Mouse (Mus musculus): ENCODE data around the gene Paxip1. TPM values are rescaled to one million over a fixed set of nuclear protein-coding genes. Genes with fewer than 3 reads are reported as not detected.

Paxip1 gene
- total RNA-seq (2015; ENCODE audit: low replicate concordance), result 58.7 and 91.8 TPM in 2 replicates
- total RNA-seq (2017; ENCODE audit: low replicate concordance), result 91.3 and 107 TPM in 2 replicates

- peak; percentile 89 for ATAC-seq (replicated peaks; ENCODE audit: low FRiP score, poor library complexity, severe bottlenecking)
Observed at GRCm38 (mm10) chr5:27791303-27792172, at the start of gene Paxip1. Paxip1 (minus strand) TSS chr5:27791691.

GRCm38 (mm10) chr5:27838061-27838460, 46.6 kb upstream of the Paxip1 start:
- ATAC-seq (replicated peaks; ENCODE audit: low FRiP score, poor library complexity, severe bottlenecking), result no peak

GRCm38 (mm10) chr5:27835096-27835495, 43.6 kb upstream of the Paxip1 start:
- no peak for ATAC-seq (replicated peaks; ENCODE audit: low FRiP score, poor library complexity, severe bottlenecking)

- ATAC-seq (replicated peaks; ENCODE audit: low FRiP score, poor library complexity, severe bottlenecking), result no peak
Observed at GRCm38 (mm10) chr5:27827971-27828370, 36.5 kb upstream of the Paxip1 start.

- ATAC-seq (replicated peaks; ENCODE audit: low FRiP score, poor library complexity, severe bottlenecking), result no peak
Observed at GRCm38 (mm10) chr5:27821161-27821560, 29.7 kb upstream of the Paxip1 start.

- ATAC-seq (replicated peaks; ENCODE audit: low FRiP score, poor library complexity, severe bottlenecking), result no peak
Observed at GRCm38 (mm10) chr5:27818840-27819672, 27.6 kb upstream of the Paxip1 start.

- no peak for ATAC-seq (replicated peaks; ENCODE audit: low FRiP score, poor library complexity, severe bottlenecking)
Observed at GRCm38 (mm10) chr5:27814282-27814681, 22.8 kb upstream of the Paxip1 start.

- ATAC-seq (replicated peaks; ENCODE audit: low FRiP score, poor library complexity, severe bottlenecking), result 0 out of 2 replicates have a peak, but pooled peaks have one; percentile 36
Observed at GRCm38 (mm10) chr5:27793923-27794322, 2.4 kb upstream of the Paxip1 start.

- ATAC-seq (replicated peaks; ENCODE audit: low FRiP score, poor library complexity, severe bottlenecking), result no peak
Observed at GRCm38 (mm10) chr5:27792531-27793205, 1.2 kb upstream of the Paxip1 start.

GRCm38 (mm10) chr5:27792173-27792470, 631 bp upstream of the Paxip1 start:
- no peak for ATAC-seq (replicated peaks; ENCODE audit: low FRiP score, poor library complexity, severe bottlenecking)

- ATAC-seq (replicated peaks; ENCODE audit: low FRiP score, poor library complexity, severe bottlenecking), result no peak
Observed at GRCm38 (mm10) chr5:27790910-27791288, 592 bp downstream of the Paxip1 start.

GRCm38 (mm10) chr5:27790086-27790909, 1.2 kb downstream of the Paxip1 start:
- no peak for ATAC-seq (replicated peaks; ENCODE audit: low FRiP score, poor library complexity, severe bottlenecking)

GRCm38 (mm10) chr5:27789586-27789985, 1.9 kb downstream of the Paxip1 start:
- no peak for ATAC-seq (replicated peaks; ENCODE audit: low FRiP score, poor library complexity, severe bottlenecking)

- no peak for ATAC-seq (replicated peaks; ENCODE audit: low FRiP score, poor library complexity, severe bottlenecking)
Observed at GRCm38 (mm10) chr5:27783381-27783780, 8.1 kb downstream of the Paxip1 start.

GRCm38 (mm10) chr5:27767948-27768347, 23.5 kb downstream of the Paxip1 start:
- ATAC-seq (replicated peaks; ENCODE audit: low FRiP score, poor library complexity, severe bottlenecking), result no peak

GRCm38 (mm10) chr5:27765780-27766179, 25.7 kb downstream of the Paxip1 start:
- ATAC-seq (replicated peaks; ENCODE audit: low FRiP score, poor library complexity, severe bottlenecking), result no peak

GRCm38 (mm10) chr5:27744944-27745343, 46.5 kb downstream of the Paxip1 start:
- no peak for ATAC-seq (replicated peaks; ENCODE audit: low FRiP score, poor library complexity, severe bottlenecking)

GRCm38 (mm10) chr5:27739216-27739615, 52.3 kb downstream of the Paxip1 start:
- ATAC-seq (replicated peaks; ENCODE audit: low FRiP score, poor library complexity, severe bottlenecking), result no peak

- no peak; the same call in 1 of the 2 replicates for ATAC-seq (replicated peaks; ENCODE audit: low FRiP score, poor library complexity, severe bottlenecking)
Observed at GRCm38 (mm10) chr5:27737168-27737567, 54.3 kb downstream of the Paxip1 start.

Data from erythroid progenitor cell, adult 5-6 weeks (primary cell).